Comparison of ENCODE assay signal across 13 mouse cellular contexts in genomic region chr13:83020829-83021228, GRCm38 (mm10).
DNase-seq lines count a peak whose midpoint lies in the region; ATAC-seq and TF ChIP-seq lines count a peak whose summit lies in the region.
"Had no signal": no experiment of that assay in that cellular context is flagged by ENCODE, and none has a peak within 500 bp of the region (broad histone marks: within the 10 kb centered on the region; RNA-seq: fewer than 3 reads in every experiment).

No protein-coding gene starts in this region.

- H3K27ac ChIP-seq in liver, embryonic 11.5 days (ENCODE audit: low read depth, low read length): no peak overlapping the region
- no peak overlapping the region for H3K27ac ChIP-seq in liver, embryonic 12.5 days
- H3K27ac ChIP-seq in MEL (ENCODE audit: control insufficient read depth, low read depth, low read length): peak overlapping the region; percentile 28
- H3K27ac ChIP-seq in kidney, adult 2 months (ENCODE audit: insufficient read depth, low read depth, low read length): no peak overlapping the region
- H3K27ac ChIP-seq in hindbrain, postnatal 0 days: no peak overlapping the region
- H3K27ac ChIP-seq: embryonic facial prominence, embryonic 12.5 days; heart, embryonic 15.5 days; left cerebral cortex, adult 2 months had no signal

- no peak overlapping the region for H3K9ac ChIP-seq in liver, embryonic 11.5 days (ENCODE audit: low read depth, low read length)
- no peak overlapping the region for H3K9ac ChIP-seq in liver, embryonic 12.5 days
- no peak overlapping the region for H3K9ac ChIP-seq in MEL (ENCODE audit: control insufficient read depth, low read depth, low read length, poor library complexity, severe bottlenecking)
- H3K9ac ChIP-seq in hindbrain, postnatal 0 days (replicated peaks; ENCODE audit: low read length): no peak overlapping the region
- H3K9ac ChIP-seq: embryonic facial prominence, embryonic 12.5 days; heart, embryonic 15.5 days had no signal

- no peak overlapping the region for H3K4me2 ChIP-seq in liver, embryonic 11.5 days
- H3K4me2 ChIP-seq in liver, embryonic 12.5 days: no peak overlapping the region
- H3K4me2 ChIP-seq in myocyte (ENCODE audit: low read depth): no peak overlapping the region
- H3K4me2 ChIP-seq in hindbrain, postnatal 0 days (ENCODE audit: low read depth, low read length): no peak overlapping the region
- H3K4me2 ChIP-seq: embryonic facial prominence, embryonic 12.5 days; heart, embryonic 15.5 days had no signal

- H3K9me3 ChIP-seq in liver, embryonic 11.5 days (ENCODE audit: control insufficient read depth, low read length): no peaks in the 10 kb centered on the region
- H3K9me3 ChIP-seq in liver, embryonic 12.5 days (replicated peaks): no peaks in the 10 kb centered on the region
- no peaks in the 10 kb centered on the region for H3K9me3 ChIP-seq in MEL (replicated peaks; ENCODE audit: insufficient read depth, low read length)
- H3K9me3 ChIP-seq in hindbrain, postnatal 0 days (ENCODE audit: low read length): no peaks in the 10 kb centered on the region
- H3K9me3 ChIP-seq: embryonic facial prominence, embryonic 12.5 days; heart, embryonic 15.5 days had no signal

- no peaks in the 10 kb centered on the region for H3K79me2 ChIP-seq in MEL (ENCODE audit: control insufficient read depth, insufficient read depth, low read length, poor library complexity)
- no peaks in the 10 kb centered on the region for H3K79me2 ChIP-seq in myocyte (ENCODE audit: control insufficient read depth, insufficient read depth)

- TF ChIP-seq POLR2A in MEL (IDR thresholded peaks at IDR 0.05; ENCODE audit: control insufficient read depth in 1 of 2, insufficient read depth in 1 of 2, low read depth in 1 of 2, low read length in 2 of 2, poor library complexity in 1 of 2) (no peak), myocyte (IDR thresholded peaks at IDR 0.05; ENCODE audit: insufficient read length, low read depth) (no peak)
- TF ChIP-seq POLR2A in kidney, adult 2 months (IDR thresholded peaks at IDR 0.05; ENCODE audit: low read depth, low read length): no peak

- H3K4me1 ChIP-seq in liver, embryonic 11.5 days (replicated peaks; ENCODE audit: control insufficient read depth, insufficient read depth, low read length): no peaks in the 10 kb centered on the region
- peaks cover 6% of the 10 kb centered on the region; the same call in 1 of the 2 replicates for H3K4me1 ChIP-seq in liver, embryonic 12.5 days
- H3K4me1 ChIP-seq in MEL (ENCODE audit: control insufficient read depth in 1 of 2, insufficient read depth in 2 of 2, low read length in 2 of 2): peaks cover 6 to 16% of the 10 kb centered on the region in 2 experiments; a peak in 3 of 4 replicates
- H3K4me1 ChIP-seq in kidney, adult 2 months (ENCODE audit: control insufficient read depth, insufficient read depth, low read length): no peaks in the 10 kb centered on the region
- no peaks in the 10 kb centered on the region for H3K4me1 ChIP-seq in hindbrain, postnatal 0 days (ENCODE audit: insufficient read depth, low read length)
- H3K4me1 ChIP-seq: embryonic facial prominence, embryonic 12.5 days; heart, embryonic 15.5 days had no signal

- H3K27me3 ChIP-seq in liver, embryonic 11.5 days (replicated peaks; ENCODE audit: control insufficient read depth, insufficient read depth, low read length): no peaks in the 10 kb centered on the region
- no peaks in the 10 kb centered on the region for H3K27me3 ChIP-seq in liver, embryonic 12.5 days (replicated peaks)
- no peaks in the 10 kb centered on the region for H3K27me3 ChIP-seq in MEL (ENCODE audit: control insufficient read depth in 1 of 2, insufficient read depth in 2 of 2, low read length in 2 of 2)
- no peaks in the 10 kb centered on the region for H3K27me3 ChIP-seq in kidney, adult 2 months (replicated peaks; ENCODE audit: control insufficient read depth, insufficient read depth, low read length)
- H3K27me3 ChIP-seq in myocyte (ENCODE audit: control insufficient read depth, insufficient read depth, insufficient read length): no peaks in the 10 kb centered on the region
- H3K27me3 ChIP-seq in hindbrain, postnatal 0 days (ENCODE audit: insufficient read depth, low read length): no peaks in the 10 kb centered on the region
- H3K27me3 ChIP-seq: embryonic facial prominence, embryonic 12.5 days; heart, embryonic 15.5 days had no signal

- TF ChIP-seq EP300 in MEL (IDR thresholded peaks at IDR 0.05; ENCODE audit: low read depth in 1 of 2, low read length in 2 of 2): peak; percentile 98

- H3K4me3 ChIP-seq in liver, embryonic 11.5 days (ENCODE audit: low read depth, low read length): no peak overlapping the region
- H3K4me3 ChIP-seq in liver, embryonic 12.5 days: no peak overlapping the region
- H3K4me3 ChIP-seq in MEL (ENCODE audit: control insufficient read depth in 1 of 2, insufficient read depth in 1 of 2, low read depth in 2 of 2, low read length in 2 of 2) (peak overlapping the region in 1 of 2 experiments; percentile 39; a peak in 2 of 4 replicates), myocyte (no peak overlapping the region)
- no peak overlapping the region for H3K4me3 ChIP-seq in kidney, adult 2 months (ENCODE audit: insufficient read depth, low read depth, low read length)
- H3K4me3 ChIP-seq in hindbrain, postnatal 0 days (ENCODE audit: low read length): no peak overlapping the region
- H3K4me3 ChIP-seq: embryonic facial prominence, embryonic 12.5 days; heart, embryonic 15.5 days; left cerebral cortex, adult 2 months had no signal

- TF ChIP-seq RAD21 in MEL (IDR thresholded peaks at IDR 0.05; ENCODE audit: low read depth, low read length): no peak

- TF ChIP-seq CTCF in MEL (IDR thresholded peaks at IDR 0.05 in 2 of 3, conservative IDR thresholded peaks at IDR 0.05 in 1 of 3; ENCODE audit: control insufficient read depth in 1 of 3, insufficient read depth in 1 of 3, low read depth in 2 of 3, low read length in 3 of 3, poor library complexity in 1 of 3, severe bottlenecking in 1 of 3): no peak
- TF ChIP-seq CTCF in kidney, adult 2 months (conservative IDR thresholded peaks at IDR 0.05; ENCODE audit: insufficient read depth, insufficient read length, low read depth, low read length): no peak
- TF ChIP-seq CTCF in hindbrain, postnatal 0 days (IDR thresholded peaks at IDR 0.05; ENCODE audit: low read depth): no peak

- no peaks in the 10 kb centered on the region for H3K36me3 ChIP-seq in liver, embryonic 11.5 days (ENCODE audit: control insufficient read depth, insufficient read depth, low read length)
- H3K36me3 ChIP-seq in liver, embryonic 12.5 days: no peaks in the 10 kb centered on the region
- H3K36me3 ChIP-seq in MEL (ENCODE audit: control insufficient read depth in 1 of 2, insufficient read depth in 2 of 2, low read length in 2 of 2): peaks cover 0 to 23% of the 10 kb centered on the region in 2 experiments; a peak in 2 of 4 replicates
- H3K36me3 ChIP-seq in kidney, adult 2 months (ENCODE audit: control insufficient read depth, insufficient read depth, low read length): no peaks in the 10 kb centered on the region
- H3K36me3 ChIP-seq in myocyte (ENCODE audit: control insufficient read depth, insufficient read depth): no peaks in the 10 kb centered on the region
- no peaks in the 10 kb centered on the region for H3K36me3 ChIP-seq in hindbrain, postnatal 0 days (ENCODE audit: insufficient read depth, low read length)
- H3K36me3 ChIP-seq: embryonic facial prominence, embryonic 12.5 days; heart, embryonic 15.5 days had no signal

- ATAC-seq in liver, embryonic 11.5 days (replicated peaks; ENCODE audit: low FRiP score): 0 out of 2 replicates have a peak, but pooled peaks have one; percentile 53
- no peak for ATAC-seq in liver, embryonic 12.5 days
- no peak for ATAC-seq in hindbrain, postnatal 0 days

- no peak overlapping the region for H3ac ChIP-seq in myocyte (ENCODE audit: control insufficient read depth, insufficient read length)

- no peak for DNase-seq in liver, embryonic 11.5 days (ENCODE audit: low spot score)
- peak; percentile 82 for DNase-seq in MEL (ENCODE audit: low read depth, low spot score)
- DNase-seq in kidney, adult 2 months: peak; percentile 41
- DNase-seq in hindbrain, postnatal 0 days (ENCODE audit: low spot score): no peak
- DNase-seq in adrenal gland, postnatal 10 days: no peak
- no peak for DNase-seq in embryo, embryonic 9.5 days (ENCODE audit: extremely low spot score)
- DNase-seq: cerebellum, adult 18-20 months; right cerebral cortex, adult 18-20 months had no signal

- WGBS in liver, embryonic 11.5 days: 45% methylated on average over 3 of the region's 3 CpGs
- 29% methylated on average over 3 of the region's 3 CpGs for WGBS in liver, embryonic 12.5 days (ENCODE audit: insufficient replicate concordance)
- 15% methylated on average over 3 of the region's 3 CpGs for WGBS in kidney, adult 2 months
- WGBS in hindbrain, postnatal 0 days: 52% methylated on average over 3 of the region's 3 CpGs

TF ChIP-seq in MEL, 35 proteins besides CTCF, POLR2A, EP300 and RAD21 (continues in another document):
- TF ChIP-seq POLR2AphosphoS2 (IDR thresholded peaks at IDR 0.05; ENCODE audit: low read length): no peak
- TF ChIP-seq CHD2 (IDR thresholded peaks at IDR 0.05; ENCODE audit: low read length): no peak
- TF ChIP-seq GABPA (IDR thresholded peaks at IDR 0.05; ENCODE audit: low read depth, low read length): no peak
- no peak for TF ChIP-seq KAT2A (conservative IDR thresholded peaks at IDR 0.05; ENCODE audit: low read depth, low read length)
- TF ChIP-seq NRF1 (IDR thresholded peaks at IDR 0.05; ENCODE audit: insufficient read depth, low read depth, low read length, poor library complexity, severe bottlenecking): 0 out of 2 replicates have a peak, but pooled peaks have one; percentile 35
- TF ChIP-seq USF1 (IDR thresholded peaks at IDR 0.05; ENCODE audit: low read depth, low read length): no peak
- TF ChIP-seq JUND (IDR thresholded peaks at IDR 0.05; ENCODE audit: low read depth, low read length): 0 out of 2 replicates have a peak, but pooled peaks have one; percentile 35
- TF ChIP-seq HCFC1 (IDR thresholded peaks at IDR 0.05; ENCODE audit: low read depth, low read length): no peak

TF ChIP-seq in myocyte, 11 proteins besides CTCF, POLR2A, EP300 and RAD21:
- TF ChIP-seq MYOD1 (IDR thresholded peaks at IDR 0.05; ENCODE audit: control insufficient read depth in 1 of 3, insufficient read length in 2 of 3, low read depth in 2 of 3): peak in 1 of 3 experiments; percentile 64
- TF ChIP-seq REST (IDR thresholded peaks at IDR 0.05; ENCODE audit: insufficient read depth, insufficient read length): no peak
- TF ChIP-seq TCF12 (IDR thresholded peaks at IDR 0.05; ENCODE audit: insufficient read depth, poor library complexity, severe bottlenecking): peak; percentile 11
TF ChIP-seq in myocyte: peak in this region for 2.

Comparison
In these comparisons a context has a peak if more than half of its experiments do, and no peak if none do; other contexts are left out.
1. DNase-seq: peak in MEL (single experiment) and kidney, adult 2 months (single experiment); none in liver, embryonic 11.5 days (single experiment), hindbrain, postnatal 0 days (single experiment), adrenal gland, postnatal 10 days (single experiment) and embryo, embryonic 9.5 days (single experiment).